Mouse (Mus musculus) heart, adult 11 months (tissue): ENCODE results near the gene Lrrc40.
"Not testable (repeated sequence)": the region's sequence is repeated elsewhere in the genome, so short reads cannot be mapped to it uniquely, and the experiment has no call there.

Source experiments
- DNase-seq: peaks from one replicate; pipeline ENCODE4 v3.0.0; 2022

Lrrc40 gene

DNA sequence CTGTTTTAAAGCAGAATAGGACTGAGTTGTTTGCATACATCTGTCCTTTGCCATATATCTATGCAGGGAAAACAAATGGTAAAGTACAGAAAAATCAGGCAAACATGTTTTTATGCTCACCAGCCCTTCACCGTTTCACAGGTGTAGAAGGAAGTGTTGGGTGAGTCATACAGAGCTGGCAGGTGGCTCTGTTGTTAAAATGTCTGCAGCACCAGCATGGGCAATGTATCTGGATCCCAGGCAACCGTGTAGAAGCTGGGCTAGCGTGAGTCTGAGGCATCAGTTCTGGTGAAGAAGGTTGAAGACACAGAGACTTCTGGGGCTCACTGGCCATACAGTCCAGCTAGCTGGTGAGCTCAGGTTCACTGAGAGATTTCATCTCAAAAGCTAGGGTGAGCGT, 57.5 kb downstream of the Lrrc40 start:
- peak; percentile 55 for DNase-seq

DNA sequence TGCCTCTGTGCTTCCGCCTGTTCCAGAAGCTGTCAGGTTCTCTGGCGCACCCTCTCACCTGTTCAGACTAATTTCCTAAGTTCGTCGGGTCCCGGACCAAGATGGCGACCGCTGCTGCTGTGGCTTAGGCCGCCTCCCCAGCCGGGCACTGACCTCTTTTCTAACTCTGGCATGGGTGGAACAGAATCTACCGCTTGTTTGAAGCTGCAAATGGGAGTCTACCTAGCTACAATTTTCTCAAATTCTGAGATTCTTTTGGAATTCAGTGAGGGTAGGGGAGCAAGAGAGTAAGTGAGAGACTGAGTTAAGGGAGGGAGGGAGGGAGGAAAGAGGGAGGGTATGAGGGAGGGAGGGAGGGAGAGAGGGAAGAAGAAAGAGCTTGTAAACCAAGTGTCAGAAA, 65.6 kb downstream of the Lrrc40 start:
- peak; percentile 17 for DNase-seq

DNA sequence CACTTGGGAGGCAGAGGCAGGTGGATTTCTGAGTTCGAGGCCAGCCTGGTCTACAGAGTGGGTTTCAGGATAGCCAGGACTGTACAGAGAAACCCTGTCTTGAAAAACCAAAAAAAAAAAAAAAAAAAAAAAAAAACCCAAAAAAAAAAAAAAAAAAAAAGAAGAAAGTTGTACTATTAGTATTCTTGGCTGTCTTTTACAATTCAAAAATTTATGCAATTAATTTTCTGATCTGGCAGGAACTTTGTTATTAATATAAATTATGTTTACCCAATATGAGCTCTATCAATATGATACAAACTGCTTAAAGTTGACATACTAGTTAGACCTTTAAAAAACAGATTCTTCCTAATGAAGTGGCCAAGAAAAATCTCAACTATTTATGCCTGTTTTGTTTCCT, 66.1 kb downstream of the Lrrc40 start:
- DNase-seq, result not testable (repeated sequence)

DNA sequence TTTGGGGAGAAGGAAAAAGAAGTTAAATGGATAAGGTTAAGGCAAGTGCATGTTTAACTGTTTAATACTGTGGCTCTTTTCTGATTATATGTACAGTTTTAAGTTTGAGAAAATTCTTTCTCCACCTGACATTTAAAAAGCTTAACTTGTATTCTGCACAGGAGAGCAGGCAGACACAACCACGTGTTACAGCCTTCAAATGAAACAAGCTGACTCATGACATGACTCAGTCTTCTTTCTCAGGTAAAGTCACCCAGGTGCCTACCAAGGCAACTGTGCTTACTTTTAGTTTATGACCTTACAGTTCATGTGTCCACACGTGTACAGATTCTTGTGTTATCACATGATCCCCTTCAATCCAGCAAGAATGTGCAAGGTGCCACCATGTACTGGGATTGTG, 67.0 kb downstream of the Lrrc40 start:
- no peak for DNase-seq

DNA sequence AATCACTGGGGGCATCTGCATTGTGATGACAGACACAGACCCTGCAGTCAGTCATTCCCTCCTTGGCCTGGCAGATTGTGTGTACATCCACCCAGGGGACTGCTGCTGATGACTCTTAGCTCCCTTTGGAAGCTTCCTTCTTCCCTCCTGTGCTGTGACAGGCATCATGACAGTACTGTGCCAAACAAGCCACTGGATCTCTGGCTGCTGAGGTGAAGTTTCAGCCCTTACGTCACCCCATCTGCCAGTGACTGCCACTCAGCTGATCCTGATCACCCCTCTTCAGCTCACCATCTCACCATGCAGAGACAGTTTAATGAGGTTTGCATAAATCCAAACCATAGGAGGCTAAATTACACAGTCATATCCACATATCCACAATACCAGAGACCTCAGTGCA, 68.8 kb downstream of the Lrrc40 start:
- peak; percentile 67 for DNase-seq
